Mouse (Mus musculus) adrenal gland, postnatal 36 days (tissue): Measurements from ENCODE around the gene Map2. TPM values are rescaled to one million over a fixed set of nuclear protein-coding genes. Genes with fewer than 3 reads are reported as not detected.

Experiments used
- total RNA-seq, 2 experiments: library from RNA; stranded (reverse); gene quantifications; 2 replicates each; pipeline ENCODE4 v1.2.3; 2021

Map2 gene
- total RNA-seq, 2 experiments from 2014 or later: 17.7 to 34.1 TPM

Other genes starting within 250 kb of the Map2 start
- gene Crygf, start 248.8 kb upstream of the Map2 start, total RNA-seq: not detected